Mouse (Mus musculus) ES-E14 (cell line): Measurements from ENCODE around the gene Rab1a. TPM values are rescaled to one million over a fixed set of nuclear protein-coding genes. Genes with fewer than 3 reads are reported as not detected.

Experiments used
- DNase-seq: peaks from one replicate; pipeline ENCODE4 v3.0.0-alpha.2; 2013; ENCODE audit warnings: low read depth, low spot score
- H3K27ac ChIP-seq: 2 replicates; pipeline ENCODE4 v1.5.1; 2012; ENCODE audit warnings: low read depth, mild to moderate bottlenecking, low read length, moderate library complexity, mixed read lengths; ENCODE audit not compliant: poor library complexity, insufficient read depth, severe bottlenecking
- H3K36me3 ChIP-seq: 2 replicates; pipeline ENCODE4 v1.6.1; 2012; ENCODE audit warnings: mild to moderate bottlenecking, low read length, moderate library complexity, mixed read lengths; ENCODE audit not compliant: control insufficient read depth, poor library complexity, insufficient read depth, severe bottlenecking
- H3K4me1 ChIP-seq, 2 experiments: fragments of 150-350 bp in 1 of 2; sonication (generic) in 1 of 2; 2 replicates each; pipeline ENCODE4 v1.6.1; 2012; ENCODE audit warnings: low read length in 2 of 2, mild to moderate bottlenecking in 1 of 2, mixed read lengths in 1 of 2; ENCODE audit not compliant: control insufficient read depth in 2 of 2, insufficient read depth in 2 of 2, poor library complexity in 1 of 2
- H3K4me3 ChIP-seq, 2 experiments: fragments of 150-350 bp in 1 of 2; sonication (generic) in 1 of 2; 2 replicates each; pipeline ENCODE4 v1.5.1; 2012; ENCODE audit warnings: low read length in 2 of 2, low read depth in 1 of 2, mild to moderate bottlenecking in 1 of 2, mixed read lengths in 1 of 2; ENCODE audit not compliant: insufficient read depth in 1 of 2, poor library complexity in 1 of 2, severe bottlenecking in 1 of 2
- H3K9ac ChIP-seq: 2 replicates; pipeline ENCODE4 v1.6.1; 2012; ENCODE audit warnings: low read depth, mild to moderate bottlenecking, low read length, mixed read lengths; ENCODE audit not compliant: poor library complexity, insufficient read depth, severe bottlenecking
- H3K9me3 ChIP-seq: fragments of 150-350 bp; sonication (generic); 2 replicates; pipeline ENCODE4 v1.6.1; 2012; ENCODE audit warnings: low read depth, mild to moderate bottlenecking, low read length; ENCODE audit not compliant: control insufficient read depth, insufficient read depth
- CHD2 ChIP-seq: IDR thresholded peaks from 2 replicates; pipeline ENCODE4 v1.6.1; 2014; ENCODE audit warnings: mild to moderate bottlenecking, low read depth, low read length, inconsistent platforms
- HCFC1 ChIP-seq: IDR thresholded peaks from 2 replicates; pipeline ENCODE4 v1.6.1; 2012; ENCODE audit warnings: low read length, inconsistent platforms, borderline replicate concordance; ENCODE audit not compliant: insufficient read depth
- MAFK ChIP-seq: IDR thresholded peaks from 2 replicates; pipeline ENCODE4 v1.6.1; 2014; ENCODE audit warnings: mild to moderate bottlenecking, low read depth, low read length, inconsistent platforms; ENCODE audit not compliant: insufficient read depth
- ZC3H11A ChIP-seq: IDR thresholded peaks from 2 replicates; pipeline ENCODE4 v1.6.1; 2012; ENCODE audit warnings: low read depth, mild to moderate bottlenecking, inconsistent platforms, low read length, borderline replicate concordance
- ZNF384 ChIP-seq: IDR thresholded peaks from 2 replicates; pipeline ENCODE4 v1.6.1; 2012; ENCODE audit warnings: low read depth, low read length, inconsistent platforms
- in situ Hi-C, 2 experiments: fragments of 600-800 bp; cut with MboI; formaldehyde crosslinking; loops; one replicate each; pipeline ENCODE4 v1.15.1; 2025; ENCODE audit warnings: low sequenced_read_pairs in 2 of 2, inconsistent platforms in 1 of 2; ENCODE audit not compliant: unreplicated experiment in 2 of 2
- total RNA-seq: library from RNA; depleted of rRNA; stranded (reverse); fragments of 300-350 nt; gene quantifications from 2 replicates; pipeline ENCODE4 v1.2.3, GENCODE M21; 2012

Rab1a gene
- total RNA-seq, 1 experiment: 122 TPM

- H3K9me3 ChIP-seq: no peaks in the 10 kb centered on the region
- in situ Hi-C loops: no loop called here
Observed at GRCm38 (mm10) chr11:20249296-20250110, 48.3 kb downstream of the Rab1a start, which contains the start of gene Cep68. Gene Cep68, minus strand, starts transcription at chr11:20249429.

GRCm38 (mm10) chr11:20250476-20251178 lies 49.4 kb downstream of the Rab1a start:
- H3K9ac ChIP-seq: no peak overlapping the region
- peaks cover 4 to 7% of the 10 kb centered on the region in 2 experiments; a peak in 3 of 4 replicates for H3K4me1 ChIP-seq
- H3K27ac ChIP-seq: no peak overlapping the region
- no peaks in the 10 kb centered on the region for H3K9me3 ChIP-seq
- in situ Hi-C loops: no loop called here
- peaks cover 6% of the 10 kb centered on the region; the same call in 1 of the 2 replicates for H3K36me3 ChIP-seq
- peak overlapping the region in 1 of 2 experiments; percentile 95; a peak in 2 of 4 replicates for H3K4me3 ChIP-seq
- no peak for DNase-seq
- TF ChIP-seq HCFC1 (no peak), MAFK (no peak), CHD2 (peak; percentile 70)

More at GRCm38 (mm10) chr11:20249296-20250110, 48.3 kb downstream of the Rab1a start, which contains the start of gene Cep68:
- no peak for TF ChIP-seq ZC3H11A
- TF ChIP-seq ZNF384: no peak
- peak; percentile 86 for TF ChIP-seq CHD2
- TF ChIP-seq HCFC1: no peak
- no peak for TF ChIP-seq MAFK
- Histone ChIP-seq H3K4me1 (peaks cover 10 to 14% of the 10 kb centered on the region in 2 experiments), H3K9ac (peak within 1 kb of the TSS; percentile 95), H3K4me3 (peak within 1 kb of the TSS; percentile 95 to 96), H3K36me3 (peaks cover 9% of the 10 kb centered on the region; the same call in 1 of the 2 replicates), H3K27ac (peak within 1 kb of the TSS; percentile 73)
- DNase-seq: peak; percentile 84

DNA sequence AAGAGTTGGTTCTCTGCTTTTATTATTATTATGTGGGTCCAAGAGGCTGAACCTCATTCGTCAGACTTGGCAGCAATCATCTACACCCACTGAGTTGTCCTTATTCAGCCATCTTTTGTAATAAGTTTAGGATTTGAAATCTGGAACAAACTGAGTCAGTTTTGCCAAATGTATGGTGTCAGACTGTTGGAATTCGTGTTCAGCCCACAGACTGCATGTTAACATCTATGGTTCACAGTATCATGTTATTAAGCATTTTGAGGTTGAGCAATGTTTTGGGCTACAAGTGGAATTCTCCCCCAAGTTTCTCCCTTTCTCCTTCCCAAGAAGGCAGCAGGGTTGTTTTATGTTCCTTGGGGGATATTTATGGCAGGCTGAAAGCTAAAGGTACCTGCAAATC lies 51.9 kb downstream of the Rab1a start:
- Histone ChIP-seq H3K9ac (no peak overlapping the region), H3K36me3 (no peaks in the 10 kb centered on the region), H3K9me3 (no peaks in the 10 kb centered on the region), H3K4me3 (no peak overlapping the region), H3K27ac (no peak overlapping the region), H3K4me1 (peaks cover 0 to 2% of the 10 kb centered on the region in 2 experiments; a peak in 1 of 4 replicates)
- no peak for DNase-seq
- no peak for TF ChIP-seq HCFC1
- no peak for TF ChIP-seq MAFK
- TF ChIP-seq ZNF384: no peak
- no peak for TF ChIP-seq ZC3H11A
- TF ChIP-seq CHD2: no peak
- in situ Hi-C loops: no loop called here

GRCm38 (mm10) chr11:20254791-20255190 lies 53.6 kb downstream of the Rab1a start:
- no peak for DNase-seq
- in situ Hi-C loops: no loop called here

More at GRCm38 (mm10) chr11:20254791-20255190, 53.6 kb downstream of the Rab1a start:
- TF ChIP-seq MAFK (no peak), CHD2 (no peak), ZNF384 (no peak), HCFC1 (no peak), ZC3H11A (no peak)
- Histone ChIP-seq H3K9ac (no peak overlapping the region), H3K9me3 (no peaks in the 10 kb centered on the region), H3K4me1 (no peaks in the 10 kb centered on the region), H3K36me3 (no peaks in the 10 kb centered on the region), H3K27ac (no peak overlapping the region), H3K4me3 (no peak overlapping the region)
